11 mouse cellular contexts compared by ENCODE assay signal in the genomic region with DNA sequence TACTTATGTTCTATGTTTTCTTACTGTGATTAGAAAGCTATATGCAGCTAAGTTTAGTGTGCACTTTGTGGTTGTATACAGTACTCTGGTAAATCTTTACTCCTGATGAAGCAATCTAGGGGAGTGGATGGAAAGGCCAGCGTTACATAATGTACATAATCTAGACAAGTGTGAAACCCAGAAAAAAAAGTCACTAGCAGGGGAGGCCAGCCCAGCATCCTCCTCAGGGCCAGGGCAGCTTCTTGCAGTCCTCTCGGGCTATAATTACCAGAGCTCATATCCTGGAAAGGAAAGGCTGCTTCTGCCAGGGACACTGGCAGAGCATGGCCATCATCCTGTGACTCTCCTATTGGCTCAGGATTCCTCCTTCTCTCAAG. TPM values are rescaled to one million over a fixed set of nuclear protein-coding genes. Genes with fewer than 3 reads are reported as not detected.
DNase-seq lines count a peak whose midpoint lies in the region; ATAC-seq and TF ChIP-seq lines count a peak whose summit lies in the region.
"Had no signal": no experiment of that assay in that cellular context is flagged by ENCODE, and none has a peak within 500 bp of the region (broad histone marks: within the 10 kb centered on the region; RNA-seq: fewer than 3 reads in every experiment).

No protein-coding gene starts in this region.

- intact Hi-C loops in heart, postnatal 10 days (cut with DNase I): loop anchor here (10.0 kb wide), 1 partner anchor 416 kb away; no protein-coding TSS in a partner anchor

- H3K9ac ChIP-seq in heart, embryonic 14.5 days (ENCODE audit: low read length): no peak overlapping the region
- H3K9ac ChIP-seq in lung, embryonic 15.5 days: no peak overlapping the region
- no peak overlapping the region for H3K9ac ChIP-seq in intestine, postnatal 0 days (ENCODE audit: low read depth, low read length)
- H3K9ac ChIP-seq: embryonic facial prominence, embryonic 15.5 days; midbrain, embryonic 12.5 days had no signal

- no peak for DNase-seq in heart, postnatal 10 days
- DNase-seq in lung, postnatal 10 days: no peak
- peak; percentile 53 for DNase-seq in skeletal muscle tissue, adult 2 months (ENCODE audit: low read depth, low spot score)
- DNase-seq in left cerebral cortex, adult 11 months (ENCODE audit: low spot score): no peak
- DNase-seq in urinary bladder, adult 18-20 months (ENCODE audit: low spot score in 2 of 2): no peak
- DNase-seq: cerebellum, adult 9-11 months had no signal

- H3K9me3 ChIP-seq in heart, embryonic 14.5 days (ENCODE audit: control insufficient read depth, low read length): no peaks in the 10 kb centered on the region
- H3K9me3 ChIP-seq in lung, embryonic 15.5 days: no peaks in the 10 kb centered on the region
- H3K9me3 ChIP-seq in intestine, postnatal 0 days (ENCODE audit: control insufficient read depth): no peaks in the 10 kb centered on the region
- H3K9me3 ChIP-seq: embryonic facial prominence, embryonic 15.5 days; midbrain, embryonic 12.5 days had no signal

- 42% methylated on average over 2 of the region's 2 CpGs for WGBS in heart, embryonic 14.5 days
- WGBS in lung, embryonic 15.5 days: 27% methylated on average over 2 of the region's 2 CpGs
- WGBS in intestine, postnatal 0 days: 36% methylated on average over 2 of the region's 2 CpGs

- peaks cover 44% of the 10 kb centered on the region for H3K36me3 ChIP-seq in heart, embryonic 14.5 days (ENCODE audit: control insufficient read depth, insufficient read depth, low read length)
- H3K36me3 ChIP-seq in lung, embryonic 15.5 days: peaks cover 24% of the 10 kb centered on the region
- H3K36me3 ChIP-seq in intestine, postnatal 0 days (ENCODE audit: control insufficient read depth, insufficient read depth): peaks cover 24% of the 10 kb centered on the region

- H3K4me1 ChIP-seq in heart, embryonic 14.5 days (ENCODE audit: control insufficient read depth in 2 of 2, insufficient read depth in 2 of 2, low read length in 2 of 2): peaks cover 0 to 3% of the 10 kb centered on the region in 2 experiments; a peak in 3 of 4 replicates
- peaks cover 14% of the 10 kb centered on the region for H3K4me1 ChIP-seq in lung, embryonic 15.5 days
- peaks cover 2% of the 10 kb centered on the region; the same call in 1 of the 2 replicates for H3K4me1 ChIP-seq in intestine, postnatal 0 days (replicated peaks; ENCODE audit: control insufficient read depth, insufficient read depth, low read length)
- H3K4me1 ChIP-seq: embryonic facial prominence, embryonic 15.5 days; midbrain, embryonic 12.5 days had no signal

- TF ChIP-seq CTCF in intestine, postnatal 0 days (IDR thresholded peaks at IDR 0.05; ENCODE audit: low read depth): no peak

- peak overlapping the region; percentile 9; the same call in 1 of the 2 replicates for H3K4me2 ChIP-seq in heart, embryonic 14.5 days (ENCODE audit: low read length)
- peak overlapping the region; percentile 12; the same call in 1 of the 2 replicates for H3K4me2 ChIP-seq in lung, embryonic 15.5 days
- no peak overlapping the region for H3K4me2 ChIP-seq in intestine, postnatal 0 days (replicated peaks; ENCODE audit: low read depth)
- H3K4me2 ChIP-seq: embryonic facial prominence, embryonic 15.5 days; midbrain, embryonic 12.5 days had no signal

- no peak for ATAC-seq in heart, embryonic 14.5 days (ENCODE audit: insufficient number of reproducible peaks, insufficient read depth, low FRiP score, low read depth)
- peak; percentile 55; the same call in 1 of the 2 replicates for ATAC-seq in lung, embryonic 15.5 days (ENCODE audit: borderline replicate concordance, extremely low read depth, low FRiP score, low TSS enrichment)
- ATAC-seq in intestine, postnatal 0 days: no peak

- peak overlapping the region; percentile 60 to 83 for H3K27ac ChIP-seq in heart, embryonic 14.5 days (replicated peaks in 1 of 2; ENCODE audit: control insufficient read depth in 1 of 2, insufficient read depth in 1 of 2, low read depth in 2 of 2, low read length in 2 of 2)
- peak overlapping the region; percentile 83 for H3K27ac ChIP-seq in lung, embryonic 15.5 days
- peak overlapping the region; percentile 54; the same call in 1 of the 2 replicates for H3K27ac ChIP-seq in intestine, postnatal 0 days (ENCODE audit: low read depth, low read length)
- H3K27ac ChIP-seq: embryonic facial prominence, embryonic 15.5 days; midbrain, embryonic 12.5 days had no signal

- H3K4me3 ChIP-seq in heart, embryonic 14.5 days (ENCODE audit: control insufficient read depth in 1 of 2, insufficient read depth in 1 of 2, low read depth in 1 of 2, low read length in 2 of 2): no peak overlapping the region
- H3K4me3 ChIP-seq in lung, embryonic 15.5 days: no peak overlapping the region
- H3K4me3 ChIP-seq in intestine, postnatal 0 days (ENCODE audit: low read depth, low read length): no peak overlapping the region
- H3K4me3 ChIP-seq: embryonic facial prominence, embryonic 15.5 days; midbrain, embryonic 12.5 days had no signal

- no peaks in the 10 kb centered on the region for H3K27me3 ChIP-seq in heart, embryonic 14.5 days (ENCODE audit: control insufficient read depth, insufficient read depth, low read length)
- no peaks in the 10 kb centered on the region for H3K27me3 ChIP-seq in lung, embryonic 15.5 days
- H3K27me3 ChIP-seq in intestine, postnatal 0 days (replicated peaks; ENCODE audit: control insufficient read depth, insufficient read depth, low read length): no peaks in the 10 kb centered on the region
- H3K27me3 ChIP-seq: embryonic facial prominence, embryonic 15.5 days; midbrain, embryonic 12.5 days had no signal

RNA-seq across cellular contexts. Expression of gene Fkbp15, which starts 12.0 kb away (rescaled TPM):
- 18.0 and 20.8 TPM in 2 replicates for polyA plus RNA-seq in heart, embryonic 14.5 days (2014; fragmentation: Nextera tagmentation; extraction: Ambion mirVana)
- 10 to 100 TPM; 25.5 to 25.8 TPM for total RNA-seq in heart, postnatal 10 days (2021)
- 24.9 and 25.2 TPM in 2 replicates for polyA plus RNA-seq in lung, embryonic 15.5 days (2015; fragmentation: Nextera tagmentation; extraction: Ambion mirVana)
- polyA plus RNA-seq in intestine, postnatal 0 days (2015; fragmentation: Nextera tagmentation; extraction: Ambion mirVana): 16.9 and 18.3 TPM in 2 replicates

RNA-seq across cellular contexts. Expression of gene Slc31a1, which starts 12.2 kb away (rescaled TPM):
- polyA plus RNA-seq in heart, embryonic 14.5 days (2014; fragmentation: Nextera tagmentation; extraction: Ambion mirVana): 38.1 and 40.2 TPM in 2 replicates
- total RNA-seq in heart, postnatal 10 days (2021): 10 to 100 TPM; 31.3 to 31.8 TPM
- 48.3 and 51.7 TPM in 2 replicates for polyA plus RNA-seq in lung, embryonic 15.5 days (2015; fragmentation: Nextera tagmentation; extraction: Ambion mirVana)
- polyA plus RNA-seq in intestine, postnatal 0 days (2015; fragmentation: Nextera tagmentation; extraction: Ambion mirVana): 133 and 150 TPM in 2 replicates
